Mouse (Mus musculus): ENCODE measurements at regions not wholly inside any gene's neighbourhood (a gene's known extent, or its start where the extent isn't known, plus 50 kb on each side); places are given as distances from the start of the nearest gene placed in this dataset.

GRCm38 (mm10) chr10:118564528-118565268 lies 123.9 kb downstream of the Ifng start:
- TF ChIP-seq CTCF (IDR thresholded peaks at IDR 0.05; ENCODE audit: low read depth): no peak
- no peak for TF ChIP-seq EP300 (IDR thresholded peaks at IDR 0.05; ENCODE audit: low read depth)

Measured in liver, embryonic 14.5 days (tissue).